Mouse (Mus musculus) ovary, adult 18-20 months (tissue): ENCODE measurements around the gene Lhx6.

Source experiments
- DNase-seq: peaks from one replicate; pipeline ENCODE4 v3.0.0; 2022; ENCODE audit warnings: low spot score, mixed read lengths

Gene Lhx6

DNA sequence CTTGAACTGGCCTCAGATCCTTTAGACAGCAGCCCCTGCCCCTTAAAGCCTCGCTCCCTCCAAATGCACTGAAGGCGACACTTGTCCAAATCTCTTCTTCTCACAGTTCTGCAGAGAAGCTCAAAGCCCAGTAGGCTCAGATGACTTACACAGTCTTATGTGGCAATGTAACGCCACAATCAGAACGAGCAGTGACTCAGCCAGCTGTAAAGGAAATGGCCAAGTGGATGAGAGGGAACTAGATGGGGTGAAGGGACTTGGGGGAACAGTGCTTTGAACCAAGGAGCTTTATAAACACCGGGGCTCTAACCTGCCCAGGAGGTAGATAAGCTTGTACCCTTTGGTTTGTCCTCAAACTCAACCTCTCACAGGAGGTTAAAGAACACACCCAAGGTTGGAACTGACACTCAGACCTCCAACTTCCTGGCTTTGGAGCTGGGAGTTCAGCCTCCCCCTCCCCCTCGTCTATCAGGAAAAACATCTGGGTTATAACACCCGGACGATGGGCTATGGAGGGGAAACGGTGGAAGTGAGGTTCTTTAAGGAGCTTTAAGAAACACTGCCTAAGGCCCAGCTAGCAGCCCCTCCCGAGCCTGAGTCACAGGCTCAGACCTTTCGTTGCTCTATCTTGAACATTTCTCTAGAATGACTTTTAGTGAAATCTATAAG, 69.7 kb downstream of the Lhx6 start:
- DNase-seq: no peak

DNA sequence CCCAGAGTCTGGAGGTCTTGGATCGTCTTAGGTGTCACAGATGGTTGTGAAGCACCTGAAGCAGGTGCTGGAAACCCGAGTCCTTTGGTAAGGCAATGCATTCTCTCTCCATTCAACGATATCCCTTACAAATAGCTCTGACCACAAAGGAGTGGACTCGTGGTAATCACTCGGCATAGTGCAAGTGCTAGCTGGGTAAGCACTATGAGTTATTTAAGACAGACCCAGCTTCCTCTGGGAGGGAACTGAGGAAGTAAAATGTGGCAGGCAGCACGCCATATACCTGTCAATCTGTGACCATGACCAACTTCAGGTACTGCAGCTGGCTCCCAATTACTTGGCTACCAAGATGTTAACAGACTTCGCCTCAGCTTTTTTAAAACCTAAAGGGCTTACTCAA, 70.3 kb downstream of the Lhx6 start:
- DNase-seq: no peak

DNA sequence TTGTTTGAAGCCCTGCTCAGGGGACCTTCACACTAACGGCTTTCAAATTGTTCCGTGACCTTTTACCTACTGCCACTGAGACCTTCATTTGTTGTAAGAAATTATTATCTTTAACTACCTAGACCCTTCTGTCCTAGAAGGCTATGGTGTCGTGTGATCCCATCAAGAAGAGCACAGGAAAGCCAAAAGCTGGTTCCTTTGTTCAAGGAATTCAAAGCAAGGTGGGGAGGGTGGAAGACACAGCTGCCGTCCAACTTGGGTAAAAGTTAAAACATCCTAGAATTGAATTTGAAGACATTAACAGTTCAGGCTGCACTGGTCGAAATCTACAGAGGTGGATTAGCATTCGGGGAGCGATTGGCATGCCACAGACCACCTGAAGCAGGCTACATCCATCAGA, 71.2 kb downstream of the Lhx6 start:
- DNase-seq: no peak

DNA sequence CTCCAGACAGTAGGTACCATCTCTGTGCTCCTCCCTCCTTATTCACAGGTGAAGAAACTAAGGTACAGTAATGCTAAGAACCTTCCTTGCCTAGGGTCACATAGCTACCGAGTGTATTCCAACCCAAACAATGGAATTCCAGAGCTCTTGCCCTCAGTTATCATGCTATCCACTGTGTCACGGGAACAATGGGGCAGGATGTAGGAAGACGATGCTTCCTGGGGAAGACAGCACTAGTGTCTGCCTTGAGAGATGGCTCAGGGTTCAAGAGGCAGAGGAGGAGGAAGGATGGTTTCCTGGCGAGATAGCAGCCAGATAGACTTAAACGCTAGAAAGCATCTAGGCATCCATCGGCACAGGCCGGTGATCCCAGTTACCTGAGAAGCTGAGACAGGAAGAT, 72.3 kb downstream of the Lhx6 start:
- no peak for DNase-seq
